Mouse (Mus musculus): ENCODE measurements around the gene Col6a3.

Gene Col6a3

DNA sequence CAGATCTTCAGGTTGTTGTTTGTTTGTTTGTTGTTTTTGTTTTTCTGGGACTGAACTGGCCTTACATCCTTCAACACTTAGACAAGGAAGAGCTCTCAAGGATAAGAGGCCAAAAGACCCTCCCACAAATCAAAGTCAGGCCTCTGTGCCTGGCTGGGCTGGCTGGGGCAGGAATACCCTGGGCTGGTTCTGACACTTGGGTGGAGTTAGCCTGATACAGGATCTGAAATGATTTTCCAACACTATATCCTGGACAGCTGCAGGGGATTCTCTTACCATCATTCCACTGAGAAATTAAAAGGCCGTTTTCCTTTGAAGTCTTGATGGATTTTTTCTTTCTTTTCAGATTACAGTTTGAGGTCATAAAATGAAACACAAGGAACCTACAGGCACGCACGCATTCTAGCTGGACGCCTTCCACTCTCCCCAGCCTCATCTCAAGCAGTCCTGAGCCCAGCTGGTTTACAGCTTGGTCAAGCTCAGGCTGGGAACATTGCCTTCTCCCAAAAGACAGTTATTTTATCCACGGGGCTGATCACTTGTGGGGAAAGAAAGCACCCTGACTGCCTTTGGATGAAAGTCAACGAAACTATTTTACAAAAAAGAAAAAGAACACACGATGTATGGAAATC, 123.0 kb downstream of the Col6a3 start:
- no peak for DNase-seq

GRCm38 (mm10) chr1:90718826-90719550, 124.8 kb downstream of the Col6a3 start:
- DNase-seq = no peak

DNA sequence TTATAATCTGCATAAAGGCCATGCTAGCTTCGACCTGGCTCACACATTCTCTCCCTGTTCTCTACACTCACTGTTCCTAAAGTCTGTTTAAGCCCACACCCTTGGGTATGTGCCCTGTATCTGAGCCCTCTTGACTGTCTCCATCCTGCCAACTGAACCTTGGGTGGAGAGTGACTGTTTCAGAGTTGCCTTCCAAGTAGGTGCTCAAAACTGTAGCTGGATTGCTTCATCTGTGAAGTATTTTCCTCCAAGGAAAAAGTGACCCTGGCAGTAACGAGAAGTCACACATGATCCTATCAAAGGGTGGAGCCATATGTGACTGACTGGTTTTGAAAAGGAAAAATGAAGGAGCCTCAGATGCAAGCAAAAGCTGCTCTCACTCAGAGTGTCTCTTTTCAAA, 127.5 kb downstream of the Col6a3 start:
- DNase-seq = no peak
